Mouse (Mus musculus) layer of hippocampus, postnatal 36 days (tissue): ENCODE measurements at regions not wholly inside any gene's neighbourhood (a gene's known extent, or its start where the extent isn't known, plus 50 kb on each side); places are given as distances from the start of the nearest gene placed in this dataset.
"Not testable (repeated sequence)": the region's sequence is repeated elsewhere in the genome, so short reads cannot be mapped to it uniquely, and the experiment has no call there.

Experiments used
- DNase-seq, 2 experiments: peaks; one replicate each; pipeline ENCODE4 v3.0.0; 2022

GRCm38 (mm10) chr5:5956716-5957115 is 207.6 kb upstream of the Steap1 start:
- no peak for DNase-seq

DNA sequence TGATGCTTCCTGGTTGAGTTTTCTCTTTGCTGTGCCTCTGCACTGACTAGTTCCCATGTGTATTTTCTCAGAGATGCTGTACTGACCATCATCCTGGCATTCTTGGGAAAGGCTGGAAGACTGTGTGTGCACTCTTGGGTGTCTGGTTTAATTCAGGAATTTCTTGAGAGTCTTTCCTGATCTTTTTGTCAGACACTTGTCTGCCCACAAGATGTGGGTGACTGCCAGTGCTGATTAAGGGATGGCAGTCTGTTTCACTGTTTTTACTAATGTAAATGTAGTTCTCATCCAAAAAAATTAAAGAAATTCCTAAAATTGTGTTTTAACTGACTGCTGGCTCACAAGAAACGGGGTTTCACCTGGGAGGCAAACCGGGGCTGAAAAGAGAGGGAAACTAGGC is 206.7 kb upstream of the Steap1 start:
- DNase-seq, result no peak

DNA sequence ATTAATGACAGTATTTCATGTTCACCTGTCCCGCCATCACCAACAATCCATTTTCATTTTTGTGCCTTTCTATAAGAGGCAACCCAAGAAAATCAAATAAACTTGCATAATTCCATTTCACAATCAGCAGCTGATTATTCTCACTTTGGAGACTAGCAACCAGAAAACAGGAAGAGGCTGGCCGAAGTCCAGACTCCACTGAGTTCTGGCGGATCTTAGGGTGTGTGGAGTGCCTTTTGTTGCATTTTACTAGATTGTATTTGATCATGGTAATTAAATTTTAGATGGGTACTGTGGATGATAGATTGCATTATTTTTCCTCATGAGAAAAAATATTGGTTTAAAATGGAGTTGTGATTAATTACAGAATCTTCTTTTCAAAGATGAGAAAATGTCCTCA is 176.7 kb upstream of the Steap1 start:
- DNase-seq, result peak; percentile 6 to 16

DNA sequence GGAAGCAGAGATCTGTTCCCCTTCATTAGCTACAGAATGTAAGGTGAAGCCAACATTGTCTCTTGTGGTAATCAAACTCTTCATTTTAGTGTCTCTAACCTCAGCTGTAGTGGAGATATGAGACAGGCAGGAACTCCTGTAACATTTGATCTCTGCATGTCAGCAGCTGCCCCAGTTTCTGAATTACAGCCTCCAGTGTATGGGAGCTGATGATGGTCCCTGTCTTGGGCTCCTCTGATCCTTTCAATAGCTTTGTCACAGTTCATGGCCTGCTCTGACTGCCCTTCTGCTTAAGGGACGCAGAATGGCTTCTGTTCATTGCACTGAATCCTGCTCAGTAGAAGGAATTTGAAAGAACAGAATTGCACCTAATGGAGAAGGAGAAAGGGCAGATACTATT is 167.3 kb upstream of the Steap1 start:
- DNase-seq, result no peak

DNA sequence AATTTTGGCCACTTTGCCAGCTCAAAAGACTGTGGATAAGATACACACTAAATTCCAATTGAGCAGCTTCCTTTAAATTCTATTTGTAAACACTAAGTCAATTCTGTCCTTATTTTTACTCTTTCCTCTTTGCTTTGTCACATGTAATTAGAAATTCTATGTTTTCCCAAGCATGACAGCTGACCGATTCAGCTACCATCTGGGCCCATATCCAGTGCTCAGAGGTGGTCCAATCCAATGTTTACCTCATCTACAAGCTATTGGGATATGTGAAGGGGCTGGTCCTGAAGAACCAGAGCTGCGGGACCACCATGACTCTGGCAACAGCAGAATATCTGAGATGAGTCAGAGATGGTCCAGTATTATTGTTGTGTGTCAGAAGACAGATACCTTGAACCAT is 140.2 kb upstream of the Steap1 start:
- no peak for DNase-seq

- DNase-seq, result no peak
These were observed 124.3 kb upstream of the Steap1 start for GRCm38 (mm10) chr5:5873425-5873824.

- no peak for DNase-seq
These were observed 107.1 kb upstream of the Steap1 start for GRCm38 (mm10) chr5:5856146-5856724.

GRCm38 (mm10) chr5:5845805-5846496 is 96.8 kb upstream of the Steap1 start:
- no peak for DNase-seq

DNA sequence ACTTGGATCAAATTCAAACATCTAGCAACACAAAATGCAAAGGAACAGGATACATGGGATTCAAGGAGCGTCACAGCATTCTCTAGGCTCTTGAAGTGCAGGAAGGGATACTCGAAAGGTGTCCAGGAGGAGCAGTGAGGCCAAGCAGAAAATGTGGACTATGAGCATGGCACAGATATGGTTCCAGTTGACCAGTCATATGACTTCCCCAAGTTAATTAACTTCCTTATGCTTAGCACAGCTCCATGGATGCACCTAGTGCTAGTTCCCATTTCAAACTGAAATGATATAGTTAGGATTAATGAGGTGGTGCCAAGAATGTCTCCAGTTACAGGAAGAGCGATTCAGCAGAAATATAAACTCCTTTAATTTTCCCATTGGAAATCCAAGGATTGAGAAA is 95.2 kb upstream of the Steap1 start:
- no peak for DNase-seq

GRCm38 (mm10) chr5:5838767-5839166 is 89.6 kb upstream of the Steap1 start:
- DNase-seq, result no peak

- DNase-seq, result not testable (repeated sequence)
These were observed 73.5 kb upstream of the Steap1 start for GRCm38 (mm10) chr5:5822666-5823065.
